Mouse (Mus musculus) lung, embryonic 15.5 days (tissue): ENCODE data around the gene Parvb. TPM values are rescaled to one million over a fixed set of nuclear protein-coding genes. Genes with fewer than 3 reads are reported as not detected.

Source experiments
- ATAC-seq: fragments of 200-750 bp; cut with Nextera tagmentation; 2 replicates; pipeline ENCODE4 v1.8.0; 2017; ENCODE audit warnings: moderate number of reproducible peaks, borderline replicate concordance; ENCODE audit not compliant: low FRiP score, low TSS enrichment; ENCODE audit errors: extremely low read depth
- H3K27ac ChIP-seq: fragments of 300-500 bp; sonication (generic); 2 replicates; pipeline ENCODE4 v1.5.1; 2015; ENCODE audit warnings: moderate library complexity, mild to moderate bottlenecking, inconsistent platforms
- H3K27me3 ChIP-seq: fragments of 300-500 bp; sonication (generic); 2 replicates; pipeline ENCODE4 v1.6.1; 2015; ENCODE audit warnings: inconsistent platforms
- H3K36me3 ChIP-seq: fragments of 300-500 bp; sonication (generic); 2 replicates; pipeline ENCODE4 v1.6.1; 2015; ENCODE audit warnings: inconsistent platforms
- H3K4me1 ChIP-seq: fragments of 300-500 bp; sonication (generic); 2 replicates; pipeline ENCODE4 v1.6.1; 2015; ENCODE audit warnings: inconsistent platforms
- H3K4me2 ChIP-seq: fragments of 300-500 bp; sonication (generic); 2 replicates; pipeline ENCODE4 v1.6.1; 2015; ENCODE audit warnings: inconsistent platforms, mild to moderate bottlenecking, moderate library complexity
- H3K4me3 ChIP-seq: fragments of 300-500 bp; sonication (generic); 2 replicates; pipeline ENCODE4 v1.5.1; 2015; ENCODE audit warnings: mild to moderate bottlenecking, inconsistent platforms
- H3K9ac ChIP-seq: fragments of 300-500 bp; sonication (generic); 2 replicates; pipeline ENCODE4 v1.6.1; 2015; ENCODE audit warnings: inconsistent platforms
- H3K9me3 ChIP-seq: fragments of 300-500 bp; sonication (generic); 2 replicates; pipeline ENCODE4 v1.6.1; 2016; ENCODE audit warnings: inconsistent platforms
- WGBS: fragments of 180-500 bp; shearing (Covaris S2); methylation state at CpG from one replicate; pipeline ENCODE4 v1.1.7; 2015; 5-methylcytosine and 5-hydroxymethylcytosine counted together
- polyA plus RNA-seq: library from polyadenylated mRNA; unstranded; fragments of >200 nt; fragmentation: Nextera tagmentation; extraction: Ambion mirVana; gene quantifications from 2 replicates; pipeline ENCODE4 v1.2.1, GENCODE M21; 2015

Gene Parvb
- polyA plus RNA-seq, 1 experiment from 2014 or later = 4.6 TPM

DNA sequence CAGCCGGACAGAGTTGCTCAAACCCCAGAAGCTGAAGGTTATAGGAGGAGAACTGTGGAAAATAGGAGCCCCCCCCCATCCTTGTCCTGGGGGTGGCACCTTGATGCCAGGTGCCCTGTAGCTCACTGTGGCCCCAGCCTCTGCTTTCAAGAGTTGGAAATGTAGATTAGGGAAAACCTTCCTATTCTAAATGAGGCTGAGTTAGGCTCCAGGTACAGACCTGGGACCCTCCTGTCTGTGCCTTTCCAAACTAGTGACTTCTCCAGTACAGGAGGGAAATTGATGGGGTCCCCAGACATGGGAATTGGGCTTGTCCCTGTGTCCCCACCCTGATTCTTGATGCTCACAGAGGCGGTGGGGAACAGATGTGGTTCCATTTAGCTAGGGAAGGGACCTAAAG, 68.7 kb downstream of the Parvb start:
- no peak for ATAC-seq
- Histone ChIP-seq H3K4me1 (peaks cover 30% of the 10 kb centered on the region), H3K9ac (no peak overlapping the region), H3K27ac (0 out of 2 replicates have a peak overlapping the region, but pooled peaks have one; percentile 15), H3K9me3 (no peaks in the 10 kb centered on the region), H3K4me2 (no peak overlapping the region), H3K27me3 (no peaks in the 10 kb centered on the region), H3K4me3 (no peak overlapping the region), H3K36me3 (no peaks in the 10 kb centered on the region)
- WGBS = 60% methylated on average over 2 of the region's 2 CpGs

DNA sequence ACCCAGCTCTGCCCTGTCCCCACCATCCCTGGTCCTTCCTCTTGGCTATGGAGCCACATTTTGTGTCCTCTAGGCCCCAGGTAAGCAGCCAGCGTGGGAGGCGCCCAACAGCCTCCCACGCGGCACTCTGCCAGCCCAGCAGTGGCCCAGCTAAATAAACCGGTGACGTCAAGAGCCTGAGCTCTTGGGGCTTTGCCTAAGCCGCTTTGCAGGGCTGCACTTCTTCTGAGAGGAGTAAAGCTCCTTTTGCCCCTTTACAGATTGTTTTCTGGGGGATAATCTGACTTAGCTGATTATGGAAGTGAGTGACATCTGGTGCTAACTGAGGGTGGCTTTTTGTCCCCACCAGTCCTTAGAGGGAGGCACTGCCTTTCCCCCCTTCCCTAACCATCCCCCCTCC, 69.2 kb downstream of the Parvb start:
- Histone ChIP-seq H3K4me1 (peaks cover 30% of the 10 kb centered on the region), H3K4me2 (no peak overlapping the region), H3K9ac (no peak overlapping the region), H3K27ac (0 out of 2 replicates have a peak overlapping the region, but pooled peaks have one; percentile 15), H3K27me3 (no peaks in the 10 kb centered on the region), H3K36me3 (no peaks in the 10 kb centered on the region), H3K9me3 (no peaks in the 10 kb centered on the region), H3K4me3 (no peak overlapping the region)
- ATAC-seq = peak; percentile 21; the same call in 1 of the 2 replicates
- 12% methylated on average over 7 of the region's 7 CpGs for WGBS

DNA sequence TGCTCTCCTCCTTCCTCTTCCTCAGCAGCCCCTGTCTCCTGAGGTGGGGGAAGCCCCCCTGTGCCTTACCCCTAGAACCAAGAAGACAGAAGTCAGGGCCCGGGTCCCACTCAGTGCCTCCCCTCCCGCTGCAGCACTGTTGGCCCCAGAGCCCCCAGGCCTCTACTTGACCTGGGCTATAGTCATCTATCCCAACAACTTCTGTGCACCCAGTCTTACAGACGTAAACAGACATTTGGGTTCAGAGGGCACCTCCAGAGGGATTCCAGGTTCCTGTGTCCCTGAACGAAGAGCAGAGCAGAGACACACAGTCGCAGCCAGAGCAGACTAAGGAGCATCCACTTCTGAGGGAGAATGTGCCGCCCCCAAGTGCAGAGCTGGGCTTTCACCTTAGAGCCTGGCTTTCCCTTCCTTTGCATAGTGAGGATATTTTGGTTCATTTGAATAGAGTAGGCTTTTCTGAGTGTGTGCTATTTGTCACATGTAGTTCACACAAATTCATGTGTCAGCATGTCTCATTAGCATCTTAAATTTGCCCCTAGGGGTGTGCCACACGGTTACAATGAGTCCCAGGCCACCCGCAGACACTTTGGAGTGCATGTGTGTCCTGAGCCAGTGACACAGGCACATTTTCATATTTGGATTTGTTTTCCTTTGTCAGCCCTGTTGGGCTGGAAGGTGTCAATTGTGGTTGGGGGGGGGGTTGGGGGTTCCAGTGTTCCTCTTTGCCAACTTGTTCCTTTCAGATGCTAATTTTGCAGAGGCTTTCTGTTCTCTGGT, 70.0 kb downstream of the Parvb start:
- Histone ChIP-seq H3K27ac (no peak overlapping the region), H3K4me3 (no peak overlapping the region), H3K9ac (0 out of 2 replicates have a peak overlapping the region, but pooled peaks have one; percentile 3), H3K27me3 (no peaks in the 10 kb centered on the region), H3K9me3 (no peaks in the 10 kb centered on the region), H3K4me2 (no peak overlapping the region), H3K36me3 (no peaks in the 10 kb centered on the region), H3K4me1 (peaks cover 30% of the 10 kb centered on the region)
- no peak for ATAC-seq
- WGBS = 54% methylated on average over 8 of the region's 8 CpGs

DNA sequence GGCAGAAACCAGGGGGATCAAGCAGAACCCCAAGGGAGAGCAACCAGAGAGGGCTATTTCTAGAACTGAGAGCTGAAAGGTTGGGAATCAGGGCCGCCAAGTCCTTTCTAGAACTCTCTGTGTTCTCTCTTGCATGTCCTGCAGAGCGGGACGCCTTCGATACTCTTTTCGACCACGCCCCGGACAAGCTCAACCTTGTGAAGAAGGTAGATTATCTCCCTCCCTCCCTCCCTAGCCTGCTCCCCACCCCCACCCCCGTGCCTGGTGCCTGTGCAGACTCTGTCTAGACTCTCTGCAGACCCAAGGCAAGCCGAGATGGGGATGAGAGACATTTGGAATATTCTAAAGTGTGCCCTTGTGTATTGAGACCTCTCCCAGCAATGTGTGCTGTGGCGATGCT, 71.4 kb downstream of the Parvb start:
- Histone ChIP-seq H3K9ac (no peak overlapping the region), H3K27me3 (no peaks in the 10 kb centered on the region), H3K4me2 (no peak overlapping the region), H3K36me3 (no peaks in the 10 kb centered on the region), H3K4me3 (no peak overlapping the region), H3K9me3 (no peaks in the 10 kb centered on the region), H3K27ac (no peak overlapping the region), H3K4me1 (peaks cover 30% of the 10 kb centered on the region)
- 74% methylated on average over 10 of the region's 10 CpGs for WGBS
- no peak for ATAC-seq

DNA sequence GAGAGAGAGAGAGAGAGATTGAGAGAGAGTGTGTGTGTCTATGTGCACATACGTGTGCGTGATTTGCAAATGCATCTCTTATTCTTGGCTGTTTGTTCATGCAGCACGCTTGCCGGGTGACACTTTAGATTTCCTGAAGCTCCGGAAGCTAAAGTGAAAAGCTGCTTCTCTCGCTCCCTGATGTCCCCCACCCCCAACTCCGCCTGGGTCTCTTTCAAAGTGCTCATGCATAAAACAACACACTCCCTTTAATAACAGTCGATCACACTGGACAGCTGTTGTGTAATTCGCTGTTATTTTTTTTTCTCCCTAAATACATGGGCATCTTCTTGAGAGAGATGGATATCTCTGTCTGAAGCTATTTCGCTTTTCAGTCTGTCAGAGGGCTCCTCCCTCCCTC, 73.5 kb downstream of the Parvb start:
- no peaks in the 10 kb centered on the region for H3K27me3 ChIP-seq
- H3K36me3 ChIP-seq = no peaks in the 10 kb centered on the region
- H3K4me2 ChIP-seq = no peak overlapping the region
- H3K4me3 ChIP-seq = no peak overlapping the region
- no peak overlapping the region for H3K9ac ChIP-seq
- WGBS = 48% methylated on average over 10 of the region's 10 CpGs
- no peak for ATAC-seq
- H3K4me1 ChIP-seq = peaks cover 16% of the 10 kb centered on the region
- H3K27ac ChIP-seq = no peak overlapping the region
- no peaks in the 10 kb centered on the region for H3K9me3 ChIP-seq

DNA sequence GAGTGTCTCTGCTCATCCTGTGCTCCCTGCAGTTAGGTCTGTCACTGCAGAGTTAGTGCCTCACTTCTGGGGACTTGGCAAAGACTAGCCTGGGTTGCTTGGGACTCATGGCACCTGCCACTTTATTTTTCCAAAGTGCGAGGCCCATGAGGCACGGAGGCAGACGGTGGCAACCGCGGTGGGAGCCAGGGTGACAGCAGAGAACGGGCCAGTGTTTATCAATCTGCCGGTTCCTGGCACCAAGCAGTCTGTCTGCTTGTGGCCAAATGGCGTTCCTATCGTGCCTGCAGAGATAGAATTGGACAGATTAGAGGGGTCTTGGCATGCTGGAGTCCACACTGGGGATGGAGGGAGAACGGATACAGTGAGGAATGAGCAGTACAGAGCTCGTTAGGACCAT, 78.4 kb downstream of the Parvb start:
- no peak overlapping the region for H3K9ac ChIP-seq
- no peak overlapping the region for H3K4me3 ChIP-seq
- 38% methylated on average over 11 of the region's 11 CpGs for WGBS
- no peaks in the 10 kb centered on the region for H3K9me3 ChIP-seq
- H3K27ac ChIP-seq = peak overlapping the region; percentile 33
- H3K4me1 ChIP-seq = peaks cover 45% of the 10 kb centered on the region
- no peaks in the 10 kb centered on the region for H3K36me3 ChIP-seq
- H3K4me2 ChIP-seq = no peak overlapping the region
- no peak for ATAC-seq
- no peaks in the 10 kb centered on the region for H3K27me3 ChIP-seq

DNA sequence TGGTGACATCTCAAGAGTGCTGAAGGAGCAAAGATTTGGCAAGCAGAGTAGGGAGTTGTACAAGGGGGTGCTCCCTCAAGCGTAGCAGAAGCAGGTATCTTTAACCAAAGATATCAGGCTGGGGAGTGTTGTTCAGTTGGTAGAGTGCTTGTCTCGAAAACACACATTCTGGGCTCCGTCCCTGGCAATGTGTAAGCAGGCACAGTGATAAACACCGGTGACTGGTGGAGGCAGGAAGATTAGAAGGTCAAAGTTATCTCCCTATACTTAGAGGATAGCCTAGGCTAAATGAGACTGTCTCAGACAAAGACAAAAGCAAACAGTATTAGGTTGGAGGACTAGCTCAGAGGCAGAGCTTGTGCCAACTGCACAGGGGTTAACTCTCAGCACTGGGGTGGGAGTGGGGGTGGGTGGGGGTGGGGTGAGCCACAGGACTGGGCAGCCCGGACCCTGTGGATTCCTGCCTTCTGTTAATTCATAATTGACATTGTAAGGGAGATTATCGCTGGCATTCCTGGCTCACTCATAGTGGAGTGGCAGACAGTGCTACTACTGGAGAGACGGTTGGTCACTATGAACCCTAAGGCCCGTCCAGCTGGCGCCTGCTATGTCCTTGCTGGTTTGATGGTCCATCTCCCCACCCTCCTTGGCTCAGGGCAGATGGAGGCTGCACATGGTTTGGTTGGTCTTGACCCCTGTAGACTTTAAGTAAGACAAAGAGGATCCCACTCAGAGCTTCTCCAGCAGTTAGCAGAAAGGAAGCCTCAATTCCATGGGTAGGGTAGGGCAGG, 79.6 kb downstream of the Parvb start:
- 61% methylated on average over 9 of the region's 9 CpGs for WGBS
- no peaks in the 10 kb centered on the region for H3K9me3 ChIP-seq
- H3K27ac ChIP-seq = no peak overlapping the region
- no peaks in the 10 kb centered on the region for H3K36me3 ChIP-seq
- ATAC-seq = no peak
- peaks cover 57% of the 10 kb centered on the region for H3K4me1 ChIP-seq
- H3K4me3 ChIP-seq = no peak overlapping the region
- no peak overlapping the region for H3K4me2 ChIP-seq
- H3K9ac ChIP-seq = no peak overlapping the region
- H3K27me3 ChIP-seq = no peaks in the 10 kb centered on the region

DNA sequence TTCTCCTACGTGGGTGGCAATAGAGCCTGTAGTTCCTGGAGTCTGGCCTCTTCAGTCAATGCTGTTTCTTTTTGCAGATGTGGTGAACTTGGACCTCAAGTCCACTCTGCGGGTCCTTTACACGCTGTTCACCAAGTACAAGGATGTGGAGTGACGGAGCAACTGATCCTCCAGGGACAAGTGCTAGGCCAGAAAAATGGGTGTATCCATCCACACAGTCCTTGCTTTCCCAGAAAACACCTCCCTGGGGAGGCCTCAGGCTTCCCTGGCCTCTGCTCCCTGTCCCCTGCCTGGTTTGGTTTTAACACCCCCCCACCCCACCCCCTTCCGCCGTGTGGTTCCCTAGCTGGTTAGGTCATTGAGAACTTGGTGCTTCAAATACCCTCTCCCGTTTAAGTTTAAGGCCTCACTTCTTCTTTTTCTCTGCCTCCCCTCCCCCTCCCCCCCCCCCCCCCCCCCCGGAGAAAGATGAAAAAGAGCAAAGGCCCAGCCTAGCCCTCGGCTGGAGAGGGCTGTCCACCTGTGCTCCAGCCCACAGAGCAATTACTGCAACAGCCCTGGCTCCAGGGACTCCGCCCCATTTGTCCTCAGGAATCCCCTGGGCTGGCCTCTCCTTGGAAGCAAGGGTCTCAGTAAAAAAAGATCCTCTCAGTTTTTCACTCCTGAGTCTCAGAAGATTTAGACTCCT, 81.2 kb downstream of the Parvb start:
- Histone ChIP-seq H3K4me1 (peaks cover 58% of the 10 kb centered on the region), H3K9ac (no peak overlapping the region), H3K27me3 (no peaks in the 10 kb centered on the region), H3K9me3 (no peaks in the 10 kb centered on the region), H3K36me3 (no peaks in the 10 kb centered on the region), H3K4me2 (no peak overlapping the region), H3K27ac (no peak overlapping the region), H3K4me3 (no peak overlapping the region)
- no peak for ATAC-seq
- 50% methylated on average over 9 of the region's 10 CpGs for WGBS

DNA sequence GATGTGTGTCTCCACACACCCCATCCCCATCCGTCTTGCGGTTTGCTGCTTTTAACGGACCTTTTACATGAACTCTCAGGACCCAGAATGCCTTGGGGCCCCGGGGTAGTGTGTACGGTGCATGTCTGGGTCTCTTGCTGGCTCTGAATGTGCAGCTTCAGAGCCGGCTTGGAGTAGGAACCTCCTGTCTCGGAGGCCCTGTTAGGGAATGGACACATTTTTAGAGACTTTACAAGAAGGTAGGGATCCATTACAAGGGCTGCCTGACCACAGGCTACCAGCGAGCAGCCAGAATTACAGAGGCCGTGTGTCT, 81.7 kb downstream of the Parvb start:
- Histone ChIP-seq H3K27ac (no peak overlapping the region; the same call in 1 of the 2 replicates), H3K4me1 (peaks cover 58% of the 10 kb centered on the region), H3K9me3 (no peaks in the 10 kb centered on the region), H3K4me3 (no peak overlapping the region), H3K9ac (no peak overlapping the region), H3K4me2 (no peak overlapping the region), H3K27me3 (no peaks in the 10 kb centered on the region), H3K36me3 (no peaks in the 10 kb centered on the region)
- WGBS = 20% methylated on average over 9 of the region's 9 CpGs
- ATAC-seq = no peak

DNA sequence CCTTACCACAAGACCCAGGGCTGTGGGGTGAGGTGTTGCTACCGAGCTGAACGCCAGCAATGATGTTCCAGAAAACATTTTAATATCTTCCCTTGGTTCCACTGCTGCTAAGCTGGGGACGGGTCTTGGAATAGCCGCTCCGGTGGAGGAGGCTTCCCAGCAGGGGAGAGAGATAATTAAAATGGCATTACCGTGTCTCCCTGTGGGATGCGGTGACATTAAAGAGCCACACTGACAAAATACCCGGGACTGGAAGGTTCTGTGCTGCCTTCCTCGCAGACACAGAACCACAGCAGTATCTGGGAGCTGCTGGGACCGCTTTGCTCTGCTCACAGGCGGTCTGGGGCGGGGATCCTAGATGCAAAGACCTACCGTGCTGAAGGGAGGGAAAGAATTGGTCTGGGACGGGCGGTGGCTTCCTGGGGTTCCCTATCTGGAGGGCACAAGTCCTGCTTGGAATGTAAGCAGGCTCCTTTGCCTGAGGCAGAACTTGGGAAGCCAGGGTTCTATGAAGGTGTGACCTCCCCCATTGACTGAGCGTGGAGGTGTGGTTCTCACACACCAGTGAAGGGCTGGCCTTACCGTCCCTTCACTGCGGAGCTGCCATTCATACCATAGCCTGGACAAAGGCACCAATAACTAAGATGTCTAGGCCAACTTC, 82.7 kb downstream of the Parvb start:
- ATAC-seq = no peak
- no peak overlapping the region for H3K4me2 ChIP-seq
- no peaks in the 10 kb centered on the region for H3K9me3 ChIP-seq
- no peaks in the 10 kb centered on the region for H3K27me3 ChIP-seq
- peak overlapping the region; percentile 69; the same call in 1 of the 2 replicates for H3K27ac ChIP-seq
- H3K4me3 ChIP-seq = no peak overlapping the region
- 46% methylated on average over 18 of the region's 18 CpGs for WGBS
- peaks cover 58% of the 10 kb centered on the region for H3K4me1 ChIP-seq
- no peak overlapping the region for H3K9ac ChIP-seq
- no peaks in the 10 kb centered on the region for H3K36me3 ChIP-seq

DNA sequence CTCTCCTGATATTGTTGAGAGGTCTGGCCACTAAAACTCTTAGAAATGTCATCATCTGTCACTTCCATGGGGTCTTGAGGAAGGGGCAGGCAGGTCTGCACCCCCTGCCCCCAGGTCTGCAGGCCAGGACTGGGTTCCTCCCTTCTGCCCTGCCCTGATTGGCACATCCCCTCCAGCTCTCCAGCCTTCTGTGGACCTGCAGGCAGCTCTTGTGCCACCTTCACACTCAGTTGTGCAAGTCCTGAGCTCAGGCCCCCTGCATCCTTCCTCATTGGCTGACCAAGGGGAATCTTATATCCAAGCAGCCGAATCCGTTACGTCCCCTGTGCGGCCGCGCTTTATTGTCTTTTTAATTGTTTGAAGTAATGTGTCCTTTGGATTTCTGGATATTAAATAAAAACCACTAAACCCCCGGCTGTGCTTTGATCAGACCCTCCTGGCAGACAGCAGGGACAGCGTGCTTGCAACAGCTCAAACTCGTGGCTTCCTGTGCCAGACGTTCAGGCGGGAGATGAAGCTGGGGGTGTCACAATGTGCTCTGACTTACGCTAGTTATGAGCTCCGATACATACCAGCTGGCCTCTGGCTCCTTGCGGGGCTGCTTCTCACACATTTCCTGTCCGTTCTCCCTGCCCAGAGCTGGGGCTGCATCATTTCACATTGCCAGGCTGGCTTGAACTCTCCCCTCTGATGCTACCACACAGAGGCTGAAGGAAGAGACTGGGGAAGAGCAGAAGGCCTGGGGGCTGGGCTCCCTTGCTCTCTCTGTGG, 83.6 kb downstream of the Parvb start:
- Histone ChIP-seq H3K9ac (no peak overlapping the region), H3K4me1 (peaks cover 56% of the 10 kb centered on the region), H3K9me3 (no peaks in the 10 kb centered on the region), H3K27ac (peak overlapping the region; percentile 69), H3K4me2 (no peak overlapping the region), H3K27me3 (no peaks in the 10 kb centered on the region), H3K36me3 (no peaks in the 10 kb centered on the region), H3K4me3 (no peak overlapping the region)
- WGBS = 33% methylated on average over 15 of the region's 15 CpGs
- peak; percentile 83 for ATAC-seq
